Mouse (Mus musculus) urinary bladder, adult 18-20 months (tissue): Measurements from ENCODE around the gene Cyp1a2.

ENCODE experiments used
- DNase-seq, 2 experiments: peaks; one replicate each; pipeline ENCODE4 v3.0.0; 2022; ENCODE audit warnings: low spot score in 2 of 2, mixed read lengths in 2 of 2

Cyp1a2 gene

DNA sequence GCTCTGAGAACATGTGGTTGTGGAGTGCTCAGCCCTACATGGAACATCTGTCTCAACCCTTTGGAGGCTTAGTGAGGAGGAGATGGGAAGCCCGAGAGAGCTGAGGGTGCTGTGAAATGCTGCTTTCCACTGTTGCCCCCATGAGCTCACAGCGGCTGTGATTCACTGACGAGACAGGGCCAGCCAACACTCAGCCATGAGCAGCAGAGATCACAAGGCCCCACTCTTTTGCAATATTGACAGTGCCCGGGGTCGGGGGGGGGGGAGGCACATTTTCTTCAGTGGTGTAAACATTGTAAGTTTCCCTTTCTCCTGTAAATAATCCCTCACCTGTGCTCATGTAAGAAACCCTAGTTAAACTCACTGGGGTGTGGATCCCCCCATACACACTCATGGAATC lies 12.0 kb downstream of the Cyp1a2 start:
- DNase-seq = no peak

DNA sequence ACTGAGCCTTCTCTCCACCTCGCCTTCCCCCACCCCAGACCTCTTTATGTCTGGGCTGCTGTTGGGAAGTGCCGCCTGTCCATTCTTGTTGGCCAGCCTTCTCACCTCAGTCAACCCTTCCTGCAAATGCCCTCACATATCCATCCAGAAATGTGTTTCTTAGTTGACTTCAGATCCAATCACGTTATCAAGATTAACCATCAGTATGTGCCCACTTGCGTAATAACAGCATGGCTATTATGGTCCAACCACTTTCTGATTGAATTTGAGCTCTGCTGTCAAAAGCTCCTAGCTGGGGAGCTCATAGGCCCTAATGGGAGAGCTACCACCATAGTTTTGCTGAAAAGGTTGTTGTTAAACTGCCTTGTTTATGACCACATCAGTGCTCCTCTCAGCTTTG lies 12.5 kb downstream of the Cyp1a2 start:
- DNase-seq = no peak

DNA sequence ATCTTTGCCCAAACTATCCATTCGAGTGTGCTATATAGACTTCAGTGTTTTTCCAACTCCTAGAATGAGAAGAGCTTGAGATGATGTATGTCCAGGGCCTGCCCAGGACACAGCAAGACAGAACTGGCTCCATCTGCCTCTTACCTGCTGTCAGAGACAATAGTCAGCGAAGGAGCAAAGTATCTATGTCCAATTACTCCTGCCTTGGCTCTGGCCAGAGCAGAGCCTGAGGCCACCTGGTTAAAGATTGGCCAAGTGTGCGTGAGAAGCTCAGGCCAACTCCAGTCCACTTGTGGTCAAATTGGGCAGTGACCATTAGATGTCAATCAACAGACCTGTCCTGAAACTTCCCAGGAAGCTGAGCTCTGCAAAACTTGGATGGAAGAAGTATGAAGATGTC lies 13.9 kb downstream of the Cyp1a2 start:
- no peak for DNase-seq

DNA sequence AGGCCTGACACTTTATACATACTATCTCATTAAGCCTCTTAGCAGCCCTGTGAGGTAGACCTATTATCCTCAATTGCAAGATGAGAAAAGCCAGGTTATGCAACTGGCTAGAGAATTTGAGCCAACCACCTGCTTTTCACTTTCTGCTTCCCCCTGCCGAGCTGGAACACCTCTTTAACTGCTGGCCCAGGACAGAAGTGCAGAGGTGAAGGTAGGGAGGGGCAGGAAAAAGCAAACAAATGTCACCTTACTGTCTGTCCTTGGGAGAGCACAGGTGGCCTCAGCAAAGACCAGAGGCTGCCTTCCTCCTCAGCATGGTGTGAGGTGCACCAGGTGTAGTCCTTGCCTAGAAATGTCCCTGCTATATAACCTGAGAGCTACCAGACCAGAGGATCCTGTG lies 15.2 kb downstream of the Cyp1a2 start:
- DNase-seq = no peak

DNA sequence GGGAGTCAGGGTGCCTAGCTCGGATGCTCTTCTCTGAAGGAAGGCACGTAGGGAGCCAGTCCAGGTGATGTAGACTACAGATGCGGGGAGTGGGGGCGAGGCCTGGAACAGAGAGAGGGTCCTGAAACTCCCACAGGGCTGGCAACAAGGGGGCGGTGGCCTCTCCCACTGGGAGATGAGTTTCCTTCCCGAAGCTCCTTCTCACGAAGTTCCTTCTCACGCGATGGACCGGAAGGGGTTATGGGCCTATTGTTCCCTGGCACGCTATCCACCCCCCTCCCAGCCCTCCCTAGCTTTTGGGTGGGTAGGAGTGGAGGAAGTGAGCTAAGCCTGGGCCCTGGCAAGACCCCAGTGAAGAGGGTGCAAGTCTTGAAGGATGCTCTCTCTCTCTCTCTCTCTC lies 15.7 kb downstream of the Cyp1a2 start:
- no peak for DNase-seq

DNA sequence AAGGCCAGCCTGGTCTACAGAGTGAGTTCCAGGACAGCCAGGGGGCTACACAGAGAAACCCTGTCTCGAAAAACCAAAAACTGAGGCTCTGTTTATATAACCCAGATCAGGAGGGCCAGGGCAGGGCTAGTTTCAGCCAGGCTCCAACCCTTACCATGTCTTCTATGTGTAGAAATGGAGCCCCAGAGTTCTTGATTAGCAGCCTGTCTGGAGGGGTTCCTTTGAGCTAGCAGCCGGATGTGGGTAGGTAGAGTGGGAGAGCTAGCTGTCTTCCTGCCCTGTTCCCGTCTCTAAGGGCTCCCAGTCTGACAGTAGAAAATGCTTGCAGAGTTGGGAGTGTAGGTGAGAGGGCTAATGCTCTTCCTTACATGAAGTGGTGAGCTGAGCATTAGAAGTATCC lies 16.4 kb downstream of the Cyp1a2 start:
- no peak for DNase-seq

DNA sequence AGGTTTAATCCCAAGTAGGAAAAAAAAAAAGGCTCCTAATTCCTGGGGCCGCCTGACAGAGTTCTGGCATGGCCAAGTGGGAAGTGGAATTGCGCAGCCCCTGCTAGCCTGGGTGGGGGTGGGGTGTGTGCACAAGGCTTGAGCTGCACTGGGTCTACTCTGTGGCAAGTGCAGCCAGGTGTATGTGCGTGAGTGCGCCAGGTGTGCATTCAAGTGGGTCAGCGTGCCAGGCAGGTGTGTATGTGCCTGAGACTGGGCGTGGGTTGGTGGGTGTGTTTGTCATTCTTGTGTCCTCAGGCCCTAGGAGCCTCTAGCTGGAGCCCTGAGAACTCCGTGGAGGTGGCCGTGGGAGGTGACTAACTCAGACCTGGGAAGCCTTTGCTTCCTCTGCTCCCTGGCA lies 17.0 kb downstream of the Cyp1a2 start:
- DNase-seq = no peak

DNA sequence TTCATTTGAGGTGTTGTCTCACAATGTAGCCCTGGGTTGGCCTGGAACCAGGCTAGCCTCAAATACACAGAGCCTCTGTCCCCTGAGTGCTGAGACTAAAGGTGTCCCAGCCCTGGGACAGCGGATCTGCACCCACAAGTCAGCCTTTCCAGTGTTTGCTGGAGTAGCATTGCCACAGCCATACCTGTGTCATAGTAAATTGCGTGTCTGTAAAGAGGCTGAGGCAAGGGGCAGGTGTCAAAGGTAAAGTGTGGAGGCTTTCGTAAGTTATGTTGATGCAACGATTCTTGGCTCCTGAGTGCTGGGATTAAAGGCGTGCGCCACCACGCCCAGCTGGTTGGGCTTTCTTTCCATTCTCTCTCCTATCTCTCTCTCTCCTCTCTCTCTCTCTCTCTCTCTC lies 18.9 kb downstream of the Cyp1a2 start:
- DNase-seq = no peak

DNA sequence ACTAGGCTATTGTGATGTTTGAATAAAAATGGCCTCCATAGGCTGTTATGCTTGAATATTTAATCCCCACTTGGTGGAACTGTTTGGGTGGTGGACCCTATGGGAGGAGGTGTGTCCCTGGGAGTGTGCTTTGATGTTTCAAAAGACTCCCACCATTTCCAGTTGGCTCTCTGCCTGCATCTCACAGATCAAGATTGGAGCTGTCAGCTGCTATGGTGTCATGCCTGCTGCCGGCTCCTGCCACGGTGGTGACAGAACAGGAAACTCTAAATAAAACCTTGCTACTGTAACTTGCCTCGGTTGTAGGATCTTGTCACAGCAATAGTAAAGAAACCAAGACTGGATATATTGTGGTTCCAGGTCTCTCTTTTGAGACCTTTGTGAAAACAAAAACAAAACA lies 22.0 kb downstream of the Cyp1a2 start:
- DNase-seq = no peak

DNA sequence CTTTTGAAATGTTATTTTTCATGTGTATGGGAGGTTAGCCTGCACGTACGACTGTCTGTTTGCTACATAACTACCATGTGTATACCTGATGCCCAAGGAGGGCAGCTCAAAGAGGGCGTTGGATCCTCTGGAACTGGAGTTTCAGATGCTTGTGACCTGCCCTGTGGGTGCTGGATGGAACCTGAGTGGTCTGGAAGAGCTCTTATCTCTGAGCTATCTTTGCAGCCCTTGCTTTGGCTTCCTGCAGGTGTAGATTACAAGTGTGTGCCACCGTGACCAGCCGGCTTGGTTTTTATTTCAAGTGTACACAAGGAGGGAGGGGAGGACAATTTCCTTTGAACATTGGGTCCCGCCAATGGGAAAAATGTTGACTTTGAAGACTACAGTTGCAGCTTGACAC lies 23.0 kb downstream of the Cyp1a2 start:
- DNase-seq = no peak

DNA sequence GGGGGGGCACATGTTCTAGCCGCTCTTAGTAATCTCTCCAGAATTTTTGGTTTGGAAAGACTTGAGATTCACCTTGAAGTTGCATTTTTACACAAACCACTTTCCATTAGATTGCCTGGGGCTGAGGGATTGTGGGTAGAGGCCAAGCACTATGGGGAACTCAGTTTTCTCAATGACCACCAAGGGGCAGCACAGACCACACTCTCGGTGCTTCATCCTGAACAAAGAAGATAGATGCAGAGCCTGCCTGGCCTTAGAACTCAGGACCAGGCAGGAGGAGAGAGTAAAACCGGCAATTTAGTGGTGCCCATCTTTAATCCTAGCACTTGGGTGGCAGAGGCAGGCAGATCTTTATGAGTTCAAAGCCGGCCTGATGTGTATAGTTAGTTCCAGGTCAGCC lies 23.7 kb downstream of the Cyp1a2 start:
- peak; percentile 52 to 62 for DNase-seq

DNA sequence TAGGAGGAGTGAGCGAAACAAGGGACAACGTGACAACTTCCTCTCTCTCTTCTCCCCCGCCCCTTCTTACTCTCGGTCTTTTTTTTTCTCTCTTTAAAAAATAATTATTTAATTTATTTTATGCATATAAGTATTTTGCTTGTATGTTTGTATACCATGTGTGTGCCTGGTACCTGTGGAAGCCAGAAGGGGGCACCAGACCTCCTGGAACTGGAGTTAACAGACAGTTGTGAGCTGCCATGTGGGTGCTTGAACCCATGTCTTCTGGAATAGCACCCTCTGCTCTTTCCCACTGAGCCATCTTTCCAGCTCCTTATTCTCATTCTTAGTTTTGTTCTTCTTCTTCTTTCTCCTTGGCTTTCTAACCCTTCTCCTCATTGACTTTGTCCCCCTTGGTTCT lies 24.5 kb downstream of the Cyp1a2 start:
- no peak for DNase-seq

DNA sequence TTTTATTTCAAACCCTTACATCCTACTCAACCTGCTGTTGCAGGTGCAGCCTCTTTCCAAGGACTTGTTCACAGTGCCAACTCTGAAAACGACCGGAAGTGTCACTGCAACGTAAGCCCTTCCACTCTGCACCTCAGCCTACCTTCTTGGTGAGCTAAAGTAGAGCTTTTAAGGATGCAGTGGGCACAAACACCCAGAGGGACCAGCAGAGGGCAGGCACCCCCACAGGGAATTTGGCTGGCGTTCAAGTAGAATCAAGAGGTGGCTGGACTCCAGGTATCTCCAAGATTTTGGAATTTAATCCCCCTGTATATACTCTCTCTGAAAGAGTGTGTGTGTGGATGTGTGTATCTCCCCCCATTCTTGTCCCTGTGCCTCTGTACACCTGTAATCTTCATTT lies 25.7 kb downstream of the Cyp1a2 start:
- no peak for DNase-seq

DNA sequence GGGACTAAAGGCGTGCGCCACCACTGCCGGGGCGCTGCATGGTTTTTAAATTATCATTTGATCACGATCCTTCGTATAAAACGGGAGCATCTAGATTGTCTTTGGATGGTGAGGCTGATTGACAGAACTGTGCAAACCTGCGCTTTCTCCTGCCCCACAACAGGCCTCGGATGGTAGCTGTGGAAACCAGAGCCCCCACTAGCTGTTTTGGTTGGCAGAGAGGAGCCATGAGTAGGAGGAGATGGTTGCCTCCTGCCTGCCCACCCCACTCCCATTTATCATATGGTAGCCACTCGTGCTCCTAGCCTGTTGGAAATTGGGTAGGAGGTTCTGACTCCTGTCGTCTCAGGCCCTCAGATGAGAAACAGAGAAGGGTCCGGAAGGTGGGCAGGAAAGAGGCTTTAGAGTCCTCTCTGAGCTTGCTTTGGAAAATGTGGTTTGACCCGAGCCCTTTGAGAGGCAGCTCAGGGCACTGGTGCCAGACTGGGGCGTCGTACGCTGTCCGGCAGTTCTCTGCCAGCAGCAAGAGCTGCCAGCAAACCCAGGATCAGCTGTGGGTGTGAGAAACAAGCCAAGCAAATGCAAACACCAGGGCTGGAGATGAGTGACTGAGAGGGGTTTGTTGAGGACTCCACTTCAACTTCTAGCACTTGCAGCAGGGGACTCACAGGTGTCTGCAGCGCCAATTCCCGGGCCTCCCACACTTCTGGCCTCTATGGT lies 26.7 kb downstream of the Cyp1a2 start:
- no peak for DNase-seq

DNA sequence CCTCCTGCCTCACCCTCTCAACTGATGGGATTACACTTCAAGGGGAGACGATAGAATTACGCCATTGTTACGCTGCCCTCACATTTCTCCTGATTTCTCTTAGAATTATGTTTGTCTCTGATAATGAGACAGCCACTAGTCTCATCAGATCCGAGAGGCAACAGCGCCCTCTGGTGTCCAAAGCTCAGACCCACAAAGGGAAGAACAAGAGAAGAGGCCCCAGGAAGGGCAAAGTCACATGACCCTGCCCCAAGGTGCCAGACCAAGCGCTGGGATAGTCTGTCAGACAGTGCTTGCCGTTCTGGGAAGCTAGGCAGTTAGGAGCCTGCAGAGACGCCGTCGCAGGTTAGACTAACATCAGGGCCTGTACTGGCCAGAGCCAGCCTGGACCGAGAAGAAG lies 27.8 kb downstream of the Cyp1a2 start:
- peak; percentile 87 to 93 for DNase-seq

DNA sequence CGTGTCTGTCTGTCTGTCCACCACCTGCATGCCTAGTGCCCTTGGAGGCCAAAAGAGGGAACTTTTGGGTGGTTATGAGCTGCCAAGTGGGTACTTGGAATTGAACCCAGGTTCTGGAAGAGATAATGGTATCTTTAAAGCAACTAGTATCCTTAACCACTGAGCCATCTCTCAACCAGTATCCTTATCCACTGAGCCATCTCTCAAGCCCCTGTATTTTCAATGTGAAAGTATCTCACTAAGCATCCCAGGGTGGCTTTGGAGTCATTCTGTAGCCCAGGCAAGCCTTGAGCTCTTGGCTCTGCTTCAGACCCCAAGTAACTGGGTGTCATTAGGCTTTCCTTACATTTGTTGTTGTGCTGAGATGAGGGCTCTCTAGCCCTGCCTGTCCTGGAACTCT lies 28.5 kb downstream of the Cyp1a2 start:
- DNase-seq = no peak

DNA sequence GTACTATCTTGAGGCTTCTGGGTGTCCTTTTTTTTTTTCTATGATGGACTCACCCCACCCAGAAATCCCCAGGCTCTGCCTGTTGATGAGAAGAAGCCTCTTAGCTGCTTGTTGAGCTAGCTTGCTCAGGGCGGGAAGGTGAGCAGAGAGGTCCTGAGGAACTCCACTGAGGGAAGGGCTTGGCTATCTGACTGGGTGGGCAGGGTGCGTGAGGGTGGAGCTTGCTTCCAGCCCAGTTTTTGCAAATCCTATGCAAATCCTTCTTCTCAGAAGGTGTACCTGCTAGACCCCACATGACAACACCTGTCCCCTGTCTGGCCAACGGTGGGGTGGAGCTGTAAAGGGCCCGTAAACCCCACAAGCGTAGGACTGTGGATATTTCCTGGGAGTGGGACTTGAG lies 30.2 kb downstream of the Cyp1a2 start, which contains the start of gene Csk:
Csk (minus strand) TSS at position 349 of the 400 bp plus-strand sequence.
- DNase-seq = no peak

DNA sequence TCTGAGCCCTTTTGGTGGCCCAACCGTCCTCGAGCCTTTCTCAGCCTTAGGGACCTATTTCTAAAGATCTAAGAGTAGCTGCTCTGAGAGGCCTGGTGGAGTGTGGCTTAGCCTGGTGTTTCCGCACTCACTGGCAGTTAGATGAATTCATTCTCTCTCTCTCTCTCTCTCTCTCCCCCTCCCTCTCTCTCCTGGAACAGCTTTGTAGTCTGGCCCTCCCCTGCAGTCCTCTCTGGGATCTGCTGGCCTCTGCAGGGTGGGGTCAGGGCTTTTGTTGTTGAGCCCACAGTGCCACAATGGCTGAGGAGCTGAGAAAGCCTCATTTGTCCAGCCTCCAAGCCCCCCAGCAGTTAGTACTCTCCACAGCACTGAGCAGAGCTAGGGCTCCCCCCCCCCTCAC lies 30.6 kb downstream of the Cyp1a2 start:
- no peak for DNase-seq

DNA sequence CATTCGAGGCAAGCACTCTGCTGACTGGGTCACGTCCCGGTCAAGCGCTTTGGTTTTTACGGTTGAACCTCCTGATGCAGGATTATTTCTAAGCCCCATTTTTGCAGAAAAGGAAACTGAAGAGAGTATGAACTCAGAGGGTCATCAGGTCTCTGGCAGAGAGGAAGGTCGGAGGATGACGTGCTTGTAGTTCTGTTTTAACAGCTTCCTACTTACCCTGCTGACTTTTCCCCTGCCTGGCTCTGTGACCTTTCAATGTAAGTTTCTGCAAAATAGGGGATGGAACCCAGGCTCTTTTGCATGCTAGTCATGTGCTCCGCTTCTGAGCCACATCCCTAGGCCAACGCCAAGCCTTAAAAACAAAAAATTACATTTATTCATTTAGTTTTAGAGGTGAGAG lies 31.2 kb downstream of the Cyp1a2 start:
- DNase-seq = no peak

DNA sequence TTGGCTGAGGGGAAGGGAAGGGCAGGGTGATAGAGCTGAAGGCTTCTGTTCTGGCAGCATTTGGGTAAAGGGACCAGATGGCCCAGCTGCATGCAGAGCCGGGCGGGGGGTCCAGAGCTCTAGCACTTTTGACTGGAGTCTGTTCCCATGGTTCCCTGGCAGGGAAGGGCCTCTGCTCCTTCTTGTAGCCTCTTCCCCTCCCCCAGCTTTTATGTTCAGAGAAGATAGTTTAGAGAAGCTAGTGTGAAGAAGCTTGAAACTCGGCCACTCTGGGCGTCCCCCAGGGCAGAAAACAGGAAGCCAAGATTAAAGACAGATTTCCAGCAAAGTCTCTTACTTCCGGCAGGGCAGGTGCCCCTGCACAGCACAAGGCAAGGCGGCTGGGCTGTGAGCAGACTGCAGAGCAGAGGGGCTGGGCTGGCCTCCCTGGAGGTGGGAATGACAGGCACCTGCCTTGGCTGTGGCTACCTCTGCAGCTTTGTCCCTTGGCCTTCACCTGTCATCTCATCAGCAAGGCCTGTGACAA lies 32.7 kb downstream of the Cyp1a2 start:
- DNase-seq = no peak

DNA sequence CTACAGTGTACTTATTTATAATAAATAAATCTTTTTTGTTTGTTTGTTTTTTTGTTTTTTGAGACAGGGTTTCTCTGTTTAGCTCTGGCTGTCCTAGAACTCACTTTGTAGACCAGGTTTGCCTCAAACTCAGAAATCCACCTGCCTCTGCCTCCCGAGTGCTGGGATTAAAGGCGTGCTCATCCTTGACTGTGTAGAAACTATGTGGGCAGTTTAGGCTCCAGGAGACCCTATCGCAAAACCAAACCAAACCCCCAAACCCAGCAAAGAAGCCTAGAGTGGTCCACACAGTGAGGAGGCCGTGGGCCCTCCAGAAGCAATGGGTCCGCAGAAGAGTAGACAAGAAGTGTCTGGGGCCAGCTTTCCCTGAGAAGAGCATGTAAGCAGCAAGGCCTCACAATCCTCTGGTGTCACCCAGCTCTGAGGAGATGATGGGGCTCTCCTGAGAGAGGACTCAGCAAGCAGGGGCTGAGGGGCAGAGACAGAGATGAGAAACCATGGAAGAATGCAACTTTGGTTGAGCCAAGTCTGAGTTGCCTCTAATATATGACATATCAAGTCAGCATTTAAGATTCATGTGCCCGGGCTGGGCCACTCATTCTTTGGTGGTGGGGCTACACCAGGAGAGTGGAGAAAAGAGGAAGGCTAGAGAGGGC lies 33.2 kb downstream of the Cyp1a2 start:
- DNase-seq = no peak

DNA sequence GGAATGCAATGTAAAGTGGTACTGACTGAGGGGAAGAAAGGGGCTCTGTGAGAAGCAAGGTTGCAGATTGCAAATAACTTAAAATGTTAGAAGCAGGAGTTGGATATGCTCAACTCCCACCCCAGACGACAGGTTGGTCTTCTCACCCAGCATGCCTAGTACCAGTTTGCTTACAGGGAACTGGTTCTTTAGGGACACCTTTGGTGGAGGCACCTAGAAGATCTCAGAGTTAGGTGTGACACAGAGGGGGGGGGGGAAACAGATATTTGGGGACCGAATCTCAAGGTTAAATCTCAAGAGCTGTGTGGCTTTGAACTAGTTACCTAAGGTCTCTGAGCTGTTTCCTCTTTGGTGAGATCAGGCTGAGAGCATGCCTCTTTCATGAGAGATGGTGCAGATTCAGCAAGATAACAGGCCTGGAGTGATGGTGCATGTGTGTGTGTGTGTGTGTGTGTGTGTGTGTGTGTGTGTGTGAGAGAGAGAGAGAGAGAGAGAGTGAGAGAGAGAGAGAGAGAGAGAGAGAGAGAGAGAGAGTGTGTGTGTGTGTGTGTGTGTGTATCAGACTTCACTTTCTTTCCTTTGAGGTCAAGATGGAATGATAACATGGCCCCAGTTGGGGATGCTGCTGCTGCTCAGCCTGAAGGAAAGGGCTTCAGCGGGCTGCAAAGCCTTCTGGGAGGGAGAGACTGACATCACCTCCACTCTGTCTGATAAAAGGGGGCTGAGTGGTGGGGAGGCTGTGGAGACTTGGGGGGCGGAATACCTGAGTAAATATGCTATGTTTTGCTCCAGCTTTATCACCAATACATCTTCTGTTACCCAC lies 36.0 kb downstream of the Cyp1a2 start:
- no peak for DNase-seq
